Mouse (Mus musculus) A20 (cell line): ENCODE measurements around the gene Tstd3.

Source experiments
- DNase-seq: peaks from one replicate; pipeline ENCODE4 v3.0.0-alpha.2; 2011; ENCODE audit warnings: low read depth, low spot score

Tstd3 gene

DNA sequence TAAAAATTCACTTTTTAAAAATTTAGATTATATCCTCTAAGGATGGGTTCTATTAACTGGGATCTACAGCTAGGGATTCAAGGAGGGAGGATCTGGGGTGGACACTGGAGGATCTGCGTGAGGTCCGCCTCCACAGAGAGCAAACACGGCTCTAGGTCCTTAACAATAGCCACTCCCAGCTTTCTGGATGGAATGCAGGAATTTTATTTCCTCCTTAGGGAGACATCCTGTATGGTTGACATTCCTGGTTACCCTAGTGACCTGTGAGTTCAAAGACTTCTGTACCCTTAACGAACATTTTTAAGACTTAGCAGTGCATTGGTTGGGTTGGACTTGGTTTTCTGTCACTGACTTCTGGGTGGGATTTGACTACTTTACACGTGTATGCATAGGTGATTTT lies 21.3 kb downstream of the Tstd3 start:
- no peak for DNase-seq

GRCm38 (mm10) chr4:21744142-21744541 lies 22.9 kb downstream of the Tstd3 start:
- peak; percentile 32 for DNase-seq

- DNase-seq, result peak; percentile 57
Observed at GRCm38 (mm10) chr4:21739169-21739568, 27.8 kb downstream of the Tstd3 start.

- peak; percentile 94 for DNase-seq
Observed at GRCm38 (mm10) chr4:21727615-21728165, 39.3 kb downstream of the Tstd3 start, which contains the start of gene Ccnc. Ccnc (plus strand) TSS chr4:21727701.

- peak; percentile 81 for DNase-seq
Observed at GRCm38 (mm10) chr4:21726912-21727614, 39.9 kb downstream of the Tstd3 start.

DNA sequence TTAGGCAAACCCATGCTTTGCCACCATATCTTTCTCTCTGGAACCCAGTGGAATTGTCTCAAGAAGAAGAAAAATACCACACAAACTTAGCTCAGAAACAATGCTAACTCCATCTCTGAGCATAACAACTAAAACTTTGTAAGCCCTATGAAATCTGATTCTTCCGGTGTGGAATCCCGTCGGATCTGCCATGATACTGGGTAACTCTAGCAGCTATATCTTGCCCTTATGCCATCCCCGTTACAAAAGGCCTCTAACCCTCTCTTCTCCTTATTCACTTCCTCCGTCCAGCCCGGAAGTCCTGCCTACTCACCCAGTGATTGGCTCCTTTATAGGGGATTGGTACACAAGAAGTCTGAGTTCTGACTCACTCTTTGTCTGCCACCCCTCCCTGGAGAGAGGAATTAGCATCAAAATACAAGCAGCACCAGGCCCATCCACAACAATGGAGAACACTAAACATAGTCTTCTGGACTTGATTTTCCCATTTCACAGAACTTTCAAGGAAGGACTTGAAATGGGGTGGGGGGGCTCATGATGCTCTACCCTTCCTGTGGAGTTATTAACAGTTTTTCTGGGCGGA lies 44.2 kb downstream of the Tstd3 start:
- DNase-seq, result no peak

GRCm38 (mm10) chr4:21712147-21712546 lies 54.9 kb downstream of the Tstd3 start:
- DNase-seq, result peak; percentile 87
